Mouse (Mus musculus) lung, embryonic 14.5 days (tissue): ENCODE measurements at regions not wholly inside any gene's neighbourhood (a gene's known extent, or its start where the extent isn't known, plus 50 kb on each side); places are given as distances from the start of the nearest gene placed in this dataset.

Experiments used
- ATAC-seq: fragments of 200-750 bp; cut with Nextera tagmentation; 2 replicates; pipeline ENCODE4 v1.8.0; 2017; ENCODE audit warnings: mild to moderate bottlenecking, moderate TSS enrichment, moderate library complexity; ENCODE audit not compliant: insufficient read depth
- DNase-seq: peaks from one replicate; pipeline ENCODE4 v3.0.0-alpha.2; 2015
- H3K27ac ChIP-seq: fragments of 300-500 bp; sonication (generic); 2 replicates; pipeline ENCODE4 v1.5.1; 2014; ENCODE audit warnings: low read depth, mild to moderate bottlenecking, moderate library complexity
- H3K27me3 ChIP-seq: fragments of 300-500 bp; sonication (generic); 2 replicates; pipeline ENCODE4 v1.6.1; 2014; ENCODE audit warnings: low read length, control low read depth; ENCODE audit not compliant: insufficient read depth
- H3K36me3 ChIP-seq: fragments of 300-500 bp; sonication (generic); 2 replicates; pipeline ENCODE4 v1.6.1; 2014; ENCODE audit warnings: control low read depth; ENCODE audit not compliant: insufficient read depth
- H3K4me1 ChIP-seq: fragments of 300-500 bp; sonication (generic); 2 replicates; pipeline ENCODE4 v1.6.1; 2014; ENCODE audit warnings: antibody characterized with exemption, control low read depth; ENCODE audit not compliant: insufficient read depth
- H3K4me2 ChIP-seq: fragments of 300-500 bp; sonication (generic); 2 replicates; pipeline ENCODE4 v1.6.1; 2014; ENCODE audit warnings: mild to moderate bottlenecking
- H3K4me3 ChIP-seq: fragments of 300-500 bp; sonication (generic); 2 replicates; pipeline ENCODE4 v1.5.1; 2014; ENCODE audit warnings: low read depth, low read length
- H3K9ac ChIP-seq: fragments of 300-500 bp; sonication (generic); 2 replicates; pipeline ENCODE4 v1.6.1; 2014
- H3K9me3 ChIP-seq: fragments of 300-500 bp; sonication (generic); 2 replicates; pipeline ENCODE4 v1.6.1; 2016; ENCODE audit warnings: low read depth, low read length, control low read depth
- CTCF ChIP-seq: IDR thresholded peaks from 2 replicates; pipeline ENCODE4 v1.5.1; 2016; ENCODE audit warnings: antibody characterized with exemption, low read depth
- WGBS: fragments of 180-500 bp; shearing (Covaris S2); extraction: QIAGEN DNeasy Blood & Tissue Kit; methylation state at CpG from one replicate; pipeline ENCODE4 v1.1.7; 2014; 5-methylcytosine and 5-hydroxymethylcytosine counted together

DNA sequence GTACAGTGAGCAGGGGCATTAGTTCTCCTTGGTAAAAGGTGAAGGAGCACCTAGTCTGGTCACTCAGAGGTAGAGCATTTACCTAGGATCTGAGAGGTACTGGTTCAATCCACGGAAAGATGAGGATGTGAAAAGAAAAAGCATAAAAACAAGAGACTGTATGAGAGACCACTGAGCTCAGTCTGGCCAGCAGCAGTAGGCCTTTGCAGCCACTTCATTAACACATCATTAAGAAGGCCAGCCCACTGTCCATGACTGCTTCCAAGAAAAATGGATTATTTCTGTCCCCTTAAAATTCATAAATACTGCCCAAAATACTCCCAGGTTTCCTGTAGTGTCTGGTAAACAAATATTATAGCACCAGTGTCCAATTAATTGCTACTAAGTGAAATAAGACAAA is 499.3 kb upstream of the 4930578C19Rik start:
- ATAC-seq, result peak; percentile 60; the same call in 1 of the 2 replicates

GRCm38 (mm10) chrX:18942612-18943011 is 481.4 kb upstream of the 4930578C19Rik start:
- DNase-seq (no peak), ATAC-seq (no peak)
- Histone ChIP-seq H3K27ac (no peak overlapping the region), H3K36me3 (no peaks in the 10 kb centered on the region), H3K9ac (no peak overlapping the region), H3K4me3 (no peak overlapping the region), H3K27me3 (no peaks in the 10 kb centered on the region), H3K4me2 (no peak overlapping the region), H3K9me3 (no peaks in the 10 kb centered on the region), H3K4me1 (no peaks in the 10 kb centered on the region)
- WGBS, result 71% methylated on average over 1 of the region's 1 CpGs
- no peak for TF ChIP-seq CTCF

More for the DNA sequence above, 499.3 kb upstream of the 4930578C19Rik start:
- TF ChIP-seq CTCF, result no peak
- no peak overlapping the region for H3K4me3 ChIP-seq
- H3K27ac ChIP-seq, result no peak overlapping the region
- DNase-seq, result peak; percentile 72
- H3K4me1 ChIP-seq, result no peaks in the 10 kb centered on the region
- H3K9ac ChIP-seq, result no peak overlapping the region
- no peaks in the 10 kb centered on the region for H3K36me3 ChIP-seq
- H3K9me3 ChIP-seq, result no peaks in the 10 kb centered on the region
- 39% methylated on average over 1 of the region's 1 CpGs for WGBS
- no peaks in the 10 kb centered on the region for H3K27me3 ChIP-seq
- H3K4me2 ChIP-seq, result no peak overlapping the region

- 54% methylated on average over 1 of the region's 1 CpGs for WGBS
- ATAC-seq (no peak), DNase-seq (no peak)
- no peak overlapping the region for H3K27ac ChIP-seq
- H3K9me3 ChIP-seq, result no peaks in the 10 kb centered on the region
- H3K9ac ChIP-seq, result no peak overlapping the region
- no peaks in the 10 kb centered on the region for H3K4me1 ChIP-seq
- TF ChIP-seq CTCF, result no peak
- H3K4me2 ChIP-seq, result no peak overlapping the region
- no peak overlapping the region for H3K4me3 ChIP-seq
- H3K27me3 ChIP-seq, result no peaks in the 10 kb centered on the region
- no peaks in the 10 kb centered on the region for H3K36me3 ChIP-seq
Observed at GRCm38 (mm10) chrX:18933340-18933739, 472.1 kb upstream of the 4930578C19Rik start.

DNA sequence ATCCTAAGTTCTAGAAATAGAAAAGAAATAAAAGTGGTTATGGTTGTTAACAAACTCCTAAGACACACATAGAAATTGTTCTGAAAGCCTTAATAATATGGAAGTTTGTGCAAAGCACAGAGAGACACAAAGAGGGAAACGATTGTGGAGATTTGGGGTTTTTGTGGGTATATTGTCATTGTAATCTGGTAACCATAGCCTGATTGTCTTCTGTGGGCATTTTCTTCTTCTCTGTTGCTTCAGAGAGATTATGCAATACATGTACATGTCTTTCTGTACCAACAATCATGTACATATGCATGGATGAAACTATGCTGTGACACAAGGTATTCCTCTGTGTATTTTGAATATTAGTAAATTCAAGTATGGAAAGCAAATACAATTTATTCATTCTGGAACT is 461.9 kb upstream of the 4930578C19Rik start:
- 75% methylated on average over 1 of the region's 1 CpGs for WGBS
- ATAC-seq, result no peak

GRCm38 (mm10) chrX:18921366-18922092 is 460.3 kb upstream of the 4930578C19Rik start:
- H3K9me3 ChIP-seq, result no peaks in the 10 kb centered on the region
- WGBS, result 60% methylated on average over 6 of the region's 6 CpGs
- no peaks in the 10 kb centered on the region for H3K36me3 ChIP-seq
- H3K9ac ChIP-seq, result no peak overlapping the region
- DNase-seq (peak; percentile 0), ATAC-seq (no peak)
- no peak overlapping the region for H3K4me2 ChIP-seq
- no peaks in the 10 kb centered on the region for H3K4me1 ChIP-seq
- no peak overlapping the region for H3K4me3 ChIP-seq
- H3K27me3 ChIP-seq, result no peaks in the 10 kb centered on the region
- H3K27ac ChIP-seq, result no peak overlapping the region
- no peak for TF ChIP-seq CTCF

More for the DNA sequence above, 461.9 kb upstream of the 4930578C19Rik start:
- H3K27me3 ChIP-seq, result no peaks in the 10 kb centered on the region
- no peak overlapping the region for H3K4me3 ChIP-seq
- no peak overlapping the region for H3K9ac ChIP-seq
- H3K4me1 ChIP-seq, result no peaks in the 10 kb centered on the region
- no peak overlapping the region for H3K4me2 ChIP-seq
- H3K36me3 ChIP-seq, result no peaks in the 10 kb centered on the region
- TF ChIP-seq CTCF, result no peak
- DNase-seq, result no peak
- no peak overlapping the region for H3K27ac ChIP-seq
- H3K9me3 ChIP-seq, result no peaks in the 10 kb centered on the region

DNA sequence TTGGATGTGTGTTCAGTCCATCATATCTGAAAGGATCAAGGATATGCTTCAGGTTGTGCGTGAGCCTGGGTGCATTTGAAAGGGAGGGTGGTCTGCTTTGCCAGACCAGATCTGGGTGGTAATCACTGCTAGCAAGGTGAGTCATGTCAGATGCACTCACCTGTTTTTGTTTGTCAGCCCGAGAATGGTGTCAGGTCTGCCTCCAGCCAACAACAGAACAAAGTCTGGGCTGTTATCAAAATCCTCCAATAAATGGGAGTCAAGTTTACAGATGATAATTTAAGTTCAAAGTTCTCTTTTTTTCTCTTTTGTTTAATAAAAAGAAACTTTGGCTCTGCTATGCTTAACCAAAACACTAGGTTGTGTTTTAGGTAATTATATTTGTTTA is 421.6 kb upstream of the 4930578C19Rik start:
- DNase-seq, result no peak
- TF ChIP-seq CTCF, result no peak
- Histone ChIP-seq H3K9me3 (no peaks in the 10 kb centered on the region), H3K4me1 (no peaks in the 10 kb centered on the region), H3K27ac (no peak overlapping the region), H3K36me3 (no peaks in the 10 kb centered on the region), H3K4me2 (no peak overlapping the region), H3K4me3 (no peak overlapping the region), H3K27me3 (no peaks in the 10 kb centered on the region), H3K9ac (no peak overlapping the region)
- WGBS, result 84% methylated on average over 2 of the region's 2 CpGs
- ATAC-seq, result no peak

DNA sequence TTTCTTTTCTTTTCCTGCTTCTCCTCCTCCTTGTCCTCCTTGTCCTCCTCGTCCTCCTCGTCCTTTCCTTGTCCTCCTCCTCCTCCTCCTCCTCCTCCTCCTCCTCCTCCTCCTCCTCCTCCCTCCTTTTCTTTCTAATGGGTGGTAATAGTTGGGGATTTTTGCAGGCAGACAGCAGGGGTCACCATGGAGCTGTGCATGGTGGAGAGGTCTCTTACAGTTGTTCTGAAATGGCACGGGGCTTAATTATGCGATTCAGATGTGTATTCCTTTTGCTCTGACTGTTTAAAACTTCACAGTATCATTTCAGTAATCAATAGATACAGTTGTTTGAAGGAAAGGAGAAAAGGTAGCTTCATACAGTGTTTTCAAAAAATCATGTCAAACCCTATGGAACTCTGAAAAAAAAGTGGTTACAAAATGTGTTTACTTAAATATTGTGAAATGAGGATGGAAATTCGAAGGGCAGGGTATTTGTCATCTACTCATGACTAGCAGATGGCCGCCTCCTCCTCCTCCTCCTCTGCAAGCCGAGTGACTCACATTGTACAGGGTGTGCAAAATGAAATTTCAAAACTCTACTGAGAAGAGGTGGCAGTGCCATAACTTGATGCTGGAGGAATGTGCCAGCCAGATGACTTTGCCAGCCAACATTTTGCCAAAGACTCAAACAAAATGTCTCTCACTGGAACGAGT is 421.0 kb upstream of the 4930578C19Rik start:
- Histone ChIP-seq H3K36me3 (no peaks in the 10 kb centered on the region), H3K4me2 (no peak overlapping the region), H3K27ac (no peak overlapping the region), H3K4me3 (no peak overlapping the region), H3K27me3 (no peaks in the 10 kb centered on the region), H3K4me1 (no peaks in the 10 kb centered on the region), H3K9ac (no peak overlapping the region), H3K9me3 (no peaks in the 10 kb centered on the region)
- TF ChIP-seq CTCF, result peak; percentile 50
- no peak for ATAC-seq
- peak; percentile 65 for DNase-seq
- WGBS, result 28% methylated on average over 7 of the region's 8 CpGs
